Mouse (Mus musculus) liver, embryonic 14.5 days (tissue): ENCODE data around the gene Tead2.

Source experiments
- CTCF ChIP-seq: IDR thresholded peaks from 2 replicates; pipeline ENCODE4 v1.5.1; 2016; ENCODE audit warnings: antibody characterized with exemption, low read depth, control low read depth
- EP300 ChIP-seq: IDR thresholded peaks from 2 replicates; pipeline ENCODE4 v1.6.1; 2016; ENCODE audit warnings: antibody characterized with exemption, low read depth

- no peak for TF ChIP-seq CTCF
- TF ChIP-seq EP300: no peak
These were observed 29.6 kb upstream of the Tead2 start for GRCm38 (mm10) chr7:45185921-45186320.
